Mouse (Mus musculus) erythroblast, embryonic 14.5 days (primary cell): ENCODE measurements around the gene Farsb. TPM values are rescaled to one million over a fixed set of nuclear protein-coding genes. Genes with fewer than 3 reads are reported as not detected.
"Not testable (repeated sequence)": the region's sequence is repeated elsewhere in the genome, so short reads cannot be mapped to it uniquely, and the experiment has no call there.

ENCODE experiments used
- H3K27me3 ChIP-seq: 2 replicates; pipeline ENCODE4 v1.6.1; 2012; ENCODE audit warnings: inconsistent platforms; ENCODE audit not compliant: control insufficient read depth
- H3K36me3 ChIP-seq: 2 replicates; pipeline ENCODE4 v1.6.1; 2012; ENCODE audit warnings: mild to moderate bottlenecking, inconsistent platforms; ENCODE audit not compliant: control insufficient read depth
- H3K4me1 ChIP-seq: 2 replicates; pipeline ENCODE4 v1.6.1; 2012; ENCODE audit warnings: inconsistent platforms; ENCODE audit not compliant: control insufficient read depth
- H3K4me3 ChIP-seq: replicated peaks from 2 replicates; pipeline ENCODE3; 2012; ENCODE audit warnings: moderate library complexity, mild to moderate bottlenecking, inconsistent platforms
- H3K9me3 ChIP-seq: 2 replicates; pipeline ENCODE4 v1.6.1; 2012; ENCODE audit warnings: low read length, inconsistent platforms, mixed read lengths; ENCODE audit not compliant: control insufficient read depth
- GATA1 ChIP-seq: IDR thresholded peaks from 2 replicates; pipeline ENCODE4 v1.6.1; 2012; ENCODE audit warnings: low read length, inconsistent platforms, mixed read lengths
- TAL1 ChIP-seq: IDR thresholded peaks from 3 replicates; pipeline ENCODE4 v1.6.1; 2012; ENCODE audit warnings: low read length, inconsistent platforms, mixed read lengths
- polyA plus RNA-seq: library from polyadenylated mRNA; stranded (reverse); fragments of >175 nt; gene quantifications from 2 replicates; pipeline ENCODE4 v1.2.3, GENCODE M21; 2012

Gene Farsb
- polyA plus RNA-seq, 1 experiment: 0.72 TPM

- TF ChIP-seq GATA1 (no peak), TAL1 (no peak)
- H3K4me3 ChIP-seq: no peak overlapping the region
- H3K36me3 ChIP-seq: no peaks in the 10 kb centered on the region
- H3K9me3 ChIP-seq: no peaks in the 10 kb centered on the region
- H3K27me3 ChIP-seq: no peaks in the 10 kb centered on the region
- no peaks in the 10 kb centered on the region for H3K4me1 ChIP-seq
Observed at GRCm38 (mm10) chr1:78528356-78528755, 39.7 kb upstream of the Farsb start.

- Histone ChIP-seq H3K4me3 (no peak overlapping the region), H3K9me3 (no peaks in the 10 kb centered on the region), H3K36me3 (no peaks in the 10 kb centered on the region), H3K4me1 (no peaks in the 10 kb centered on the region), H3K27me3 (no peaks in the 10 kb centered on the region)
- no peak for TF ChIP-seq GATA1
- no peak for TF ChIP-seq TAL1
Observed at GRCm38 (mm10) chr1:78525189-78525886, 36.6 kb upstream of the Farsb start.

DNA sequence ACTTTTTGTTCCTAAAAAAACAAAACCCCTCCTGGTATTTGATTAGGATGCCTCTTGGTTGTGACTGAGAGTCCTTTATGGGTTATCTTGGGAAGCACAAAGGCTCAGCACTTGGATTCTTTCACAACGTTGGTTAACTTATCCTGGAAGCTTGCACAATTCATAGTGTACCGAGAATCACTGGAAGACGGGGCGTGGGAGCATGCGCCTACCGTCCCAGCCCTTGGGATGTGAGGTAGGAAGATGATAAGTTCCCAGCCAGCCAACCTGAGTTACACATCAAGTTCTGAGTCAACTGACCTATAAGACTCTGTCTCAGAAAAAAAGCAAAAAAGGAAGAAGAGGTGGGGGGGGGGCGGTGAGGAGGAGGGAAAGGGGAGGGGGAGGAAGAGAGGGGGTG lies 30.2 kb upstream of the Farsb start:
- H3K9me3 ChIP-seq: no peaks in the 10 kb centered on the region
- no peaks in the 10 kb centered on the region for H3K4me1 ChIP-seq
- no peaks in the 10 kb centered on the region for H3K36me3 ChIP-seq
- no peak overlapping the region for H3K4me3 ChIP-seq
- TF ChIP-seq GATA1: no peak
- no peak for TF ChIP-seq TAL1
- H3K27me3 ChIP-seq: no peaks in the 10 kb centered on the region

DNA sequence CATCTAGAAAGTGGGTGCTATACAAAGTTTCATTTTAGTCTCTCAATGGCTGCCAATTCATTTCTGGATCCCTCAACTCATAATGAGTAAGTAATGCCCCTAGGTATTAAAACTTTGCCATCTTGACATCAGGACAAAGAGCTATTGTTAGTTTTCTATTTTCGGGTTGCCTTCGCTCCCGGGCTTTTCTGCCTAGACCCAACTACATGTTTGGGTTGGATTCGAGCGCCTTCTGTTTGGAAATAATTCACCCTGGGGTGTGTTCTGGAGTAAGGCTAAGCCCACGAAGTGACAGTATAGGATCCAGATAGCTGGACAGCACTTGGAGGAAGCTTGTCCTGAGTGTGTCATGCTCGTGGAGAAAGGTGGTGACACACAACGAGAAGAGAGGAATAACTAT lies 24.1 kb upstream of the Farsb start:
- no peak overlapping the region for H3K4me3 ChIP-seq
- no peaks in the 10 kb centered on the region for H3K4me1 ChIP-seq
- H3K27me3 ChIP-seq: peaks cover 12% of the 10 kb centered on the region
- H3K9me3 ChIP-seq: no peaks in the 10 kb centered on the region
- no peak for TF ChIP-seq TAL1
- no peak for TF ChIP-seq GATA1
- no peaks in the 10 kb centered on the region for H3K36me3 ChIP-seq

DNA sequence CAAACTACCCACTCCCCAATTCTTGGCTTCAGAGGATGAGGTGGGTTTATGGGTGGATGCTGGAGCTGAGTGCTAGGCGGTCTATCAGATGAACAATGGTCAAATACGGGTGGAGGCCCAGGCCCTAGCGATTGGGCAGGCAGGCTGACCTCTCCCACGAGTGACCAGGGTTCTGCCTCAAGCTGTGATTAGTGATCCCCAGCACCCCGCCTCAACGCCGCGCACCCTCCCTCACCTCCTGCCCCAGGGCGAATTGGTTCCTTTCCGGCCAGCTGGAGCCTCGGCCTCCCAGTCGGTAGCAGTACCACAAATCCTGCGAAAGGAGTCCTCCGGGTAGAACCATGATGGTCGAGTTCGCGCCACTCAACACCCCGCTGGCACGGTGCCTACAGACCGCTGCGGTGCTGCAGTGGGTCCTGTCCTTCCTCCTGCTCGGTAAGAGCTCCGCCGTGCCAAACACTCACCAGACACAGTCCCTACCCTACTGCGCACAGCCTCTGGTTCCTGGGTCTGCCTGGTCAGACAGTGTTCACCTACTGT lies 23.0 kb upstream of the Farsb start, which contains the start of gene BC035947:
TSS of gene BC035947 (minus strand) at position 538 of the 540 bp plus-strand sequence.
- Histone ChIP-seq H3K9me3 (no peaks in the 10 kb centered on the region), H3K36me3 (no peaks in the 10 kb centered on the region), H3K4me3 (no peak within 1 kb of the TSS), H3K27me3 (peaks cover 12% of the 10 kb centered on the region), H3K4me1 (no peaks in the 10 kb centered on the region)
- TF ChIP-seq TAL1: no peak
- TF ChIP-seq GATA1: no peak

DNA sequence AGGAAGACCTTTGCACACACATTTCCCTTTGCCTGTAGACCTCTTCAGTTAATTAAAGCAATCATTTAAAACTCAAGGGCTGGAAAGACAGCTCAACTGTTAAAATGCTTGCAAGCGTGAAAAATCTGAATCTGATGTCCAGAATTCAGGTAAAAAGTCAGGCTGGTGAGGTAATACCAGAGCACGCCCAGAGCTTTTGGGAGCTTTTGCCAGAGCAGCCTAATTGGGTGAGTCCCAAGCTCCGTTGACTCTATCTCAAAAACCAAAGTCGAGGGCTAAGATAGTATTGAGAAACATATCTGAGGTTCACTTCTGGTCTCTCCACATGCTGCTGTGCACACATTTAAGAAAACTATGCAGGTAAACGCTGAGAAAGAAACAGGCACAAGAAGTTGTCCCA lies 22.2 kb upstream of the Farsb start, which contains the start of gene Mogat1:
TSS of gene Mogat1 (plus strand) at position 130 of the 400 bp plus-strand sequence.
- H3K36me3 ChIP-seq: no peaks in the 10 kb centered on the region
- TF ChIP-seq GATA1: no peak
- TF ChIP-seq TAL1: no peak
- H3K4me1 ChIP-seq: no peaks in the 10 kb centered on the region
- peaks cover 12% of the 10 kb centered on the region for H3K27me3 ChIP-seq
- H3K4me3 ChIP-seq: no peak within 1 kb of the TSS
- H3K9me3 ChIP-seq: no peaks in the 10 kb centered on the region

- no peaks in the 10 kb centered on the region for H3K36me3 ChIP-seq
- H3K9me3 ChIP-seq: peaks cover 11% of the 10 kb centered on the region
- H3K4me3 ChIP-seq: no peak overlapping the region
- TF ChIP-seq TAL1: no peak
- no peak for TF ChIP-seq GATA1
- peaks cover 12% of the 10 kb centered on the region for H3K27me3 ChIP-seq
- H3K4me1 ChIP-seq: no peaks in the 10 kb centered on the region
Observed at GRCm38 (mm10) chr1:78507137-78507536, 18.4 kb upstream of the Farsb start.

GRCm38 (mm10) chr1:78502527-78502926 lies 13.8 kb upstream of the Farsb start:
- Histone ChIP-seq H3K4me1 (no peaks in the 10 kb centered on the region), H3K9me3 (peaks cover 24% of the 10 kb centered on the region), H3K27me3 (no peaks in the 10 kb centered on the region), H3K4me3 (no peak overlapping the region), H3K36me3 (no peaks in the 10 kb centered on the region)
- TF ChIP-seq TAL1: no peak
- TF ChIP-seq GATA1: no peak

DNA sequence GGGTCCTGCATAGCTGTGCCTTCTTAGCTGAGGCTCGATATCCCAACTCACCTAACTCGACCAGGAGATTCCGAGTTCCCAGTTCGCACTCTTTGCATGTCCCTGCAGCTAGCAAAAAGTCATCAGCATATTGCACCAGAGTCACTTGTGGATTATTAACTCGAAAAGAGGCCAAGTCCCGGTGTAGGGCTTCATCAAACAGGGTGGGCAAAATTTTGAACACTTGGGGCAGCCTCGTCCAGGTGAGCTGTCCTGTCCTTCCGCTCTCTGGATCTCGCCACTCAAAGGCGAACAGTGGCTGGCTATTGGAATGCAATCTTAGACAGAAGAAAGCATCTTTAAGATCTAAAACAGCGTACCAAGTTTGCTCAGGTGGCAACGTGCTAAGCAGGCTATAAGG lies 13.2 kb upstream of the Farsb start:
- not testable (repeated sequence) for H3K27me3 ChIP-seq, H3K4me1 ChIP-seq, H3K36me3 ChIP-seq, H3K4me3 ChIP-seq
- H3K9me3 ChIP-seq: peaks cover 24% of the 10 kb centered on the region

DNA sequence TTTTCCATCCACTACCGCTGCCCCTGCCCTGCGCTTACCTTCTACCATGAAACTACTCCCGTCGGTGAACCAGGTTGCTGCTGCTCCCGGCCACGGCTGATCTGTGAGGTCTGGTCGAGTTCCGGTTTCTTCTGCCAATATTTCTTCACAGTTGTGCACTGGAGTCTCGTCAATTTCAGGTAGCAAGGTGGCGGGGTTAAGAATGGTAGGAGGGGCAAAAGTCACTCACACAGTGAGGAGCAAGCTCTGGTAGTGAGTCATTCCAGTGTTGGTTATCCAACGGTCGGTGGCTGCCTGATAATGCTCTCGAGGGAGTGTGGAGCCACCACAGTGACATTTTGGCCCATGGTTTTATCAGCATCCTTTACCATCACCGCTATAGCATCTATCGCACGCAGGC lies 12.3 kb upstream of the Farsb start:
- H3K4me3 ChIP-seq: no peak overlapping the region
- no peaks in the 10 kb centered on the region for H3K27me3 ChIP-seq
- no peak for TF ChIP-seq GATA1
- no peak for TF ChIP-seq TAL1
- H3K9me3 ChIP-seq: peaks cover 24% of the 10 kb centered on the region
- H3K4me1 ChIP-seq: no peaks in the 10 kb centered on the region
- H3K36me3 ChIP-seq: no peaks in the 10 kb centered on the region
